Mouse (Mus musculus): ENCODE data around the gene Epyc.
"Not testable (repeated sequence)": the region's sequence is repeated elsewhere in the genome, so short reads cannot be mapped to it uniquely, and the experiment has no call there.

Gene Epyc

DNA sequence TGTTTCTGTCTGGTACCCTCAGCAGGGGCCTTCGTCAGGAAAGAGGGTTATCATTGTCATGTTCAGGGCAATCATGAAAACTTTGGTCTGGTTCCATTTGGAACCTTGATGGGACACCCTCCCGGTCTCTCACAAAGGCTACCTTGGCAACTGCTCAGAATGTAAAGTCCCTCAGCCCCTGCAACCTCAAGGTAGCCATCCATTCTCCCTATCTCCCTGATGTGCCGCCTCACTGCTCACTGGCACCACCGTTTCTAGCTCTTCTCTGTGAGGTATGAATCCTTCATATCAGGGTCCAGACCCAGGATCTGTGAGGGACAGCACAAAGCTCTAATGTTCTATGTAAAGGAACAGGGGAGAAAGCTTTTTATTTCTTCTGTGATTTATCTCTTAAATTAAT lies 70.7 kb downstream of the Epyc start:
- no peak for DNase-seq (ENCODE audit: low spot score in 2 of 2)

DNA sequence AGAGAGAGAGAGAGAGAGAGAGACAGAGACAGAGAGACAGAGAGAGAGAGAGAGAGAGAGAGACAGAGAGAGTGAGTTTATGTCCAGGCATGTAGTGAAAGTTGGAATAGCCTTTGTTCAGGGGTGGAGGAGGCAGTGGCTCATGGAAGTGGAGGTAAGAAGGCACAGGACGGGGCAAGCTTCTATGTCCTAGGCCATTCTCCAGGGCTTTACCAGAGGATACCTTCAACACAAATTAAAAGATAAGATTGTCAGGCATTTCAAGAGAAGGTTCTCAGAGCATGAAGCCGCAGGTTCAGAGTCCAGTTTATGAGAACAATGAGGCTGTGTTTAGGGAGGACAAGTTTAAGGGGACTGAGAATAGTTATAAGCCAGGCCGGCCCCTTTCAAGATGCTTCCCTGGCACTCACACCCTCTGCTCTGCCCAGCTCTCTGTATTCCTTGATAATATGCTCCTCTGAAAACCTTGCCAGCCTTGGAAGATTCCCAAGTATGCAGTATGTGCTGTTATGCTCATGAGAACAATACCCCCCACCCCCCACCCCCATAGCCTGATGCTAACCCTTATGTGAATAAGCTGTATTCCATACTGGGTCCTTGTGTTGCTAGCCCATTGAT lies 71.5 kb downstream of the Epyc start:
- no peak for DNase-seq (ENCODE audit: low spot score in 2 of 2)

- DNase-seq (ENCODE audit: low spot score in 2 of 2) = no peak
These were observed 73.4 kb downstream of the Epyc start for GRCm38 (mm10) chr10:97717233-97717632.

GRCm38 (mm10) chr10:97718021-97718420 lies 74.2 kb downstream of the Epyc start:
- DNase-seq (ENCODE audit: low spot score in 2 of 2) = no peak

DNA sequence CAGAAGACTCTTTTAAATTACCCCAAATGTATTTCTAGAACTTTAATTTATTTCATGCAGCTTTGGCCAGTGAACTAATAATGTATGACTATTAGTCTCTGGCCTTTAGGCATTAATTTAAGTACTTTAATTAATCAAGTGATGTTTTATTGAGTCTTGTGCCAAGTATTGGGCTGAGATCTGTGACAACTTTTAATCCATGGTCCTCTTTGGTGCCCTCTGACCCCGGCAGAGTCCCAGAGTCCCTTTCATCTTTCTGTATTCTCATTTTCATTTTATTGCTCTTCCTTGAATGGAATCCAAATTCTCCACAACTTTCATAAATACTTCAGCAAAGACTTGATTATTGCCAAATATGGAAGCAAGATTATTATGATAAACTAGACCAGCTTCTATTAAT lies 76.8 kb downstream of the Epyc start:
- DNase-seq (ENCODE audit: low spot score in 2 of 2) = no peak

DNA sequence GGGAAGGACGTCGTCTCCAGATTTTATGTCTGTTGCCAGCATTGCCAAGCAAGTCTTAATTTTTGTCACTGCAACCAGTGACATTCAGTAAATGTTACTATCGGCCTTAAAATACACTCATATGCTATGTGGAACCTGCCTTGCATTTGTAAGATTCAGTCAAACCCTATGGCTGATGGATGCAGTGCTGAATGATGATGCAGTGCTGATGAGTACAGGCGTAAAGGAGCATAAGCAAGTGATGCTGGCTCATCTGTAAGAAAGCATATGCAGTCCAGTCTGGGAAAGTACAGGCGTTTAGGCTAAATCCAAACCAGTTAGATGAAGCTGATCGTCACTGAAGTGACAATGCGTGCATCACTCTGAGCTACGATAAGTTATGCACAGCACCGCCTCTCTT lies 78.8 kb downstream of the Epyc start:
- no peak for DNase-seq (ENCODE audit: low spot score in 2 of 2)

DNA sequence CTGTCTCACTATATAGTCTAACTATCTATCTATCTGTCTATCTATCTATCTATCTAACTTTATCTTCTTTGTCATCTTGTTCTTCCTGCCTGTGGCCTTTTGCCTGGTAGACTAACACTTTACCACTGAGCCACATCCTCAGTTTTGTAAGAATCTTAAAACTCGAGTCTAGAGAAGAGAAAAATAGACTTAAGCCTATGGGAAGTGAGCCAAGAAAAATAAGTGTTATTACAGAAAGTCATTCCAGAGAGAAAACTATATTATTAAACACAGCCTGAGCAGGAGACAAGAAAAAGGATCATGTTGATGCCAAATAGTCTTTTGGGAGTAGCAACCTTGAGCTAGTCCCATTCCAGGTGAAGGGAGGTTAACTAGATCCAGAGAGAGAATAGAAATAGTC lies 82.1 kb downstream of the Epyc start:
- no peak for DNase-seq (ENCODE audit: low spot score in 2 of 2)

- DNase-seq (ENCODE audit: low spot score in 2 of 2) = not testable (repeated sequence)
These were observed 82.8 kb downstream of the Epyc start, which contains the start of gene C030005K15Rik for GRCm38 (mm10) chr10:97726655-97727054. C030005K15Rik (minus strand) TSS chr10:97726755.
